Mouse (Mus musculus): ENCODE results near the gene Pfkfb1.

DNA sequence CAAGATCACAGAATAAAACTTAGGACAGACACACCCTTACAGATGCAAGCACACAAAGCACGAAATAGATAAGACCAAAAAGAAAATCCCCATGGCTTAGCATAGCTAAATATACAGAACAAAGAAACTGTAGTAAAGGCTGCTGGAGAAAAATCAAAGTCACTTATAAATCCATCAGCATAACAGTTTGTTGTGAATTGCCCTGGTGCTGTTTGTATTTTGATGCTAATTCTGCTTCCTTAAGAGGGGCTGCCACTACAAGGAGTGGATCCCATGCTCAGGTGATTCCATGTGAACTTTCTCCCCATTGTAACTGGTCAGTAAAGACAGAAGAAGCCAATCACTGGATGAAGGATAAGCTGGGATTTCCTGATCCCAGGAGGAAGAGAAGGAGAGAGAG lies 89.5 kb downstream of the Pfkfb1 start:
- TF ChIP-seq CTCF (IDR thresholded peaks at IDR 0.05; ENCODE audit: extremely low read depth, insufficient read length, insufficient replicate concordance, low read depth, low read length) = no peak
- TF ChIP-seq POLR2A (IDR thresholded peaks at IDR 0.05; ENCODE audit: low read depth, low read length) = no peak
